Mouse (Mus musculus) ES-E14 (cell line): ENCODE data around the gene Lyrm1.

Experiments used
- MAFK ChIP-seq: IDR thresholded peaks from 2 replicates; pipeline ENCODE4 v1.6.1; 2014; ENCODE audit warnings: mild to moderate bottlenecking, low read depth, low read length, inconsistent platforms; ENCODE audit not compliant: insufficient read depth
- ZC3H11A ChIP-seq: IDR thresholded peaks from 2 replicates; pipeline ENCODE4 v1.6.1; 2012; ENCODE audit warnings: low read depth, mild to moderate bottlenecking, inconsistent platforms, low read length, borderline replicate concordance

DNA sequence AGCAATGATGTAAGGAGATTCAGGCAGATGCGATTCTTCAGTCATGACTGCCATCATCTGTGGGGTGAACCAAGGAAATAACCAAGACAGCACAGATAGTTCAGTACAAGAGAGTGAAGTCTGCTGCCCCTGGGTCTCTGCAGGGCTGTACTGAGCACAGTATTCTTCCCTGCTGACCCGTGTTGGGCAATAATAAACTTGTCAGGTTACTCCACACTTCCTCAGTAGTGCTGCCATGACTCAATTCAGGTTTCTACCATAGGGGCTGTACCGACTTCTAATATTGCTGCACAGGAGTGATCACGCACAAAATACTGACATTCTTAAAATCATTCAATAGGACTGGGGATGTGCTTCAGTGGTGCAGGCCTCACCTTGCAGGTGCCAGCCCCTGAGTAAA, 16.5 kb upstream of the Lyrm1 start:
- TF ChIP-seq ZC3H11A = no peak
- no peak for TF ChIP-seq MAFK
